Mouse (Mus musculus): ENCODE measurements around the gene Sars.

Gene Sars

DNA sequence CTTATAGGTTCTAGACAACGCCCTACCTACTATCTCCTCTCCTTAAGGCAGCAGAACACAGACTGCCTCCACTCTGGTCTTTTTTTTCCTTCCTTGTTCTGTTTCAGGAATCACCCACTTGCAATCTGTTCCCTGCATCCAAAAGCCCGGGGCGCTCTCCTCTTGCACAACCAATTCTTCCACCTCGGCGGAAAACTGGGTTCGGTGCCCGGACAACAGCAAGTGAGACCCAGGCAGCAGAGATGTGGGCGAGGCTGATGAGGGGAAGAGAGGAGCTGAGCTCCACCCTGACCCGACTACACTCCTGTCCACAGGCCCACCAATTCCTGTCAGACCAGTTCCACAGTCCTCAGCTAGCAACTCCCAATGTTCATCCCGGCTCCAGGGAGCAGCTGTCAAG is 58.8 kb downstream of the Sars start:
- DNase-seq = peak; percentile 88

GRCm38 (mm10) chr3:108384425-108384824 is 60.6 kb downstream of the Sars start:
- DNase-seq = no peak

GRCm38 (mm10) chr3:108383485-108384354 is 61.3 kb downstream of the Sars start, which contains the start of gene Psrc1:
TSS of gene Psrc1 (plus strand) at chr3:108383839.
- DNase-seq = peak; percentile 91

- no peak for DNase-seq
These were observed 62.8 kb downstream of the Sars start for GRCm38 (mm10) chr3:108381945-108382875.

- DNase-seq = no peak
These were observed 64.3 kb downstream of the Sars start for GRCm38 (mm10) chr3:108380695-108381094.

GRCm38 (mm10) chr3:108378875-108379663 is 65.9 kb downstream of the Sars start:
- no peak for DNase-seq

All from right cerebral cortex, adult 18-20 months (tissue).